Mouse (Mus musculus) c-Kit-positive CD71-positive TER-119-negative erythroid progenitor cells, embryonic 14.5 days (primary cell): Measurements from ENCODE around the gene Ywhae.

ENCODE experiments used
- DNase-seq: peaks from one replicate; pipeline ENCODE4 v3.0.0-alpha.2; 2013; ENCODE audit warnings: low read depth

Gene Ywhae

DNA sequence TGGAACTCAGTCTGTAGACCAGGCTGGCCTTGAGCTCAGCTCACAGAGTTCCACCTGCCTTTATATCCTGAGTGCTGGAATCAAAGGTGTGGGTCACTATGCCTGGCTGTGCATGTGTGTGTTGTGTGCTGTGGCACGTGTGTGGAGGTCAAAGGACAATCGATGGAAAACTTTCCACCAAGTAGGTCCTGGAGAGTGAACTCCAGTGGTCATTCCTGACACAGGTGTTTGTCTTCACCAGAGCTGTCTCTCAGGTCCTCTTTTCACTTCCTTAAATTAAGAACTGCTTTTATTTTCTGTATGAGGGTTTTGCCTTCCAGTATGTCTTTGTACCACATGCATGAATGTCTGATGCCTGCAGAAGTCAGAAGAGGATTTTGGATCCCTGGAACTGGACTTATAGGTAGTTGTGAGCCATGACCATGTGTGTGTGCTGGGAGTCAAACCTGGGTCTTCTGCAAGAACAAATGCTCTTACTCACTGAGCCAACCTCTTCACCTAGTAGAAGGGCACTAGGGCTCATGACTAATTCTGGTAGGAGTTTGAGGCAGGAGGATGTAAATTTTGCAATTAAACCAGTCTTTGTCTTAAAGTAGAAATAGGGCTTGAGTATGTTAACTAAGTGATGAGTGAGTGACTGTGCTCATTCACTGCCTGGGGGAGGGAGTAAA, 5.3 kb downstream of the Ywhae start:
- DNase-seq, result no peak

DNA sequence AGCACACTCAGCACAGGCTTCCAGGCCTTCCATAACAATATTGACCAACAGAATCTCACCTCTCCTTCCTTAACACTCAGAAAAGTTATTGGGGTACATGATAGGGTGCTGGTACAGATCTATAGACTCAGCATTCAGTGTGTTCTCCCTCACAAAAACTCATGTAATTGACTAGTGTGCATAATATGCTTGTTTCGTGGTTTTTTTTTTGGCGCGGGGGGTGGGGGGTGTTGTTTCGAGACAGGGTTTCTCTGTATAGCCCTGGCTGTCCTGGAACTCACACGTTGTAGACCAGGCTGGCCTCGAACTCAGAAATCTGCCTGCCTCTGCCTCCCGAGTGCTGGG, 5.8 kb downstream of the Ywhae start:
- no peak for DNase-seq

DNA sequence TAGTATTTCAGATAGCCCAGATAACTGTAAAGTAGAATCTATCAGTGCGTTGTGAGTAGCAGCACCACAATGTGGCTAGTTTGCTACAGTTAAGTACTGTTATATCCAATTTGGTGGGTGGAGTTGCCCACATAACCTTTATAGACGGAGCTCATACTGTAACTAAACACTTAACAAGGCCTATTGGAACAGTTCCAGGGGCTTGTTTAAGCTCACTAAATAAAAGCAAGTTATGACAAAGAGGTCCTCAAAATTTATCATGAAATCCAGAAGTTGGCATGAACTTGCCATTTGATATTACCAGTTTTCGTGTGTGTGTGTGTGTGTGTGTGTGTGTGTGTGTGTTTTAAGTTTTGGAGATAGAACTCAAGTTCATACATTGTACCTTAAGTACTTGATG, 7.5 kb downstream of the Ywhae start:
- no peak for DNase-seq

DNA sequence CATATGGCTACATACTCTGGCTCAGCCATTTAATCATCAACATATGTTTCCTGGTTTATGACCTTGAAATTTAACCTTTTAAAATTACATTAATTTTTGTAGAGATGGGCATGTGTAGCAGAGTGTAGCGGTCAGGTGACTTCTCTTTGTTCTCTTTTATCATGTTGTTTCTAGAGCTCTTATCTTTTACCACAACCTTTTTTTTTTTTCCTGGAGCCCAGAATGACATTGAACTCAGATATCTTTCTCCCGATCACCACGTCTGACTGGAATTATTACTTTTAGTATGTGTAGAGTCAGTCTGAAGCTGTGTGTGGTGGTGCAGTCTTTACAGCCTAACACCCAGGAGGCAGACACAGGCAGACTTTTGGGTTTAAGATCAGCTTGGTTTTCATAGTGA, 8.9 kb downstream of the Ywhae start:
- DNase-seq, result no peak

DNA sequence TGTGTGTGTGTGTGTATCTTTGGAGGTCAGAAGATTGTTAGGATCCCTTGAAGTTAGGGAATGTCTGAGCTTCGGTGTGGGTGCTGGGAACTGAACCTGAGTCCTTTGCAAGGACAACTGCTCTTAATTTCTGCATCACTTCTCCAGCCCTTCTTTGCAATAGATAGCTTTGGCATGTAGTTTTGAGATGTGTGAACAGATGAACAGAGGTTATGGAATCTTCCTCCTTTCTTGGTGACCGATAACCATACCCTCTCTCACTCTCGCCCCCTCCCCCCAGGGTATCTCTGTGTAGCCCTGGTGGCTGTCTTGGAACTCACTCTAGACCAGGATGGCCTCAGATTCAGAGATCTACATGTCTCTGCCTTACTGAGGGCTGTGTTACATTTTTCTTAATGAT, 12.1 kb downstream of the Ywhae start:
- DNase-seq, result no peak

DNA sequence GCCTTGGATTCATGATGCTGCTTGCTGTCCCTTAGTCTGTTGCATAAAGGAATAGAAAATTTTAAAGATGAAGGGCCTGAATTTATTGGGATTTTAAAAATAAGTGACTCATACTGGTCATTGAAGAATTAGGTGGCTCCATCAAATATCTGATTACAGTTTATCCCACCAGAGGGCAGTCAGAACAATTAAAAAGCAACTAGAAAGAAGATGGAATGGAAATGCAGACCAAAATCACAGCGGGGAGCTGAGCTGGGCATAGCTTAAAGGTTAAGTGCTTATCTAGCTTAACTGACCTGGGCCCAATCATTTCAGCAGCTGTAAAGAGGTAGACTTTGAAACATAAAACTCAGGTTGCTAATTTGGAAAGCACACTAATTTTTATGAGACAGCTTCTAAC, 17.9 kb downstream of the Ywhae start:
- DNase-seq, result no peak

DNA sequence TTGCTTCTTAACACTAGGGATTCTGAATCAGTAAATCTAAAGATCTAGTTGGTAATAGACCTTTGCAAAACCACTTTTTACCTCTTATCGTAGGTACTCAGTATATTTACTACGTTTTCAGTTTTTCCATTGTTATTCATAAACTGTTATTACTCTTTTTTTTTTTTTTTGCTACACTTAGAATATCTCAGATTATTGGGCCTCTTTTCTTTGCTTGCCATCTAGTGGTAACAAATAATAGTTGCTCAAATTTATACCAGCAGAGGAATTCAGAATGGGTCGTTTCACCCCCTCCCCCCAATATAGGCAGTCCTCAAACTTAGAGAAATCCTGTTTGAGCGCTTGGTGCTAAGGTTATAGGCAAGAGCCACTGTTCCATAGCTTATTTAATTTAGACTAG, 18.4 kb downstream of the Ywhae start:
- no peak for DNase-seq

DNA sequence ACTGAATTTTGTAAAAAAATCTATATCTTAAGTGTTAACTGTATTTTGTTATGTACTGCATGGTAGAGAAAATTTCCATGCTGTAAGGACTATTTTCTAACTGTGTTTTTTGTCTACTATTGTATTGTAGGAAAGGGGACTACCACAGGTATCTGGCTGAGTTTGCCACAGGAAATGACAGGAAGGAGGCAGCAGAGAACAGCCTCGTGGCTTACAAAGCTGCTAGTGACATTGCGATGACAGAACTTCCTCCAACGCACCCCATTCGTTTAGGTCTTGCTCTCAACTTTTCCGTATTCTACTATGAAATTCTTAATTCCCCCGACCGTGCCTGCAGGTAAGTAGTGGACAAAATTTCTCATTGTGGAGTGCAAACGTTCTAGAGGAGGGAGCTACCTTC, 24.0 kb downstream of the Ywhae start:
- no peak for DNase-seq

DNA sequence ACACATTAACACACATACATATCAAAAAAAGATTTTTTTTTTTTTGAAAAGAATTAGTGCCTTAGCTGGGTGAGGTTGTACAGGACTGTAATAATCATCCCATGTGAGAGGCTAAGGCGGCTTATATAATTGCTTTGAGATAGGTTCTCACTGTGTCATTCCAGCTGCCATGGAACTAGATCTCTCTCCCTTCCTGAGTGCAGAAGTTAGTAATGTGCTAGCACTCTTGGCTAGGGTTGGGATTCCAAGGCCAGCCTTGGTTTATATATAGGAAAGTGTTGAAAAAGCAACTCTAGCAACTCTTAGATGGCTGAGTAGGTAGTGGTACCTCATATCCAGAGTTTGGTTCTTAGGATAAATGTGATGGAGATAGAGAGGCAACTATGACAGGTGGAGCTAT, 25.9 kb downstream of the Ywhae start:
- DNase-seq, result no peak

DNA sequence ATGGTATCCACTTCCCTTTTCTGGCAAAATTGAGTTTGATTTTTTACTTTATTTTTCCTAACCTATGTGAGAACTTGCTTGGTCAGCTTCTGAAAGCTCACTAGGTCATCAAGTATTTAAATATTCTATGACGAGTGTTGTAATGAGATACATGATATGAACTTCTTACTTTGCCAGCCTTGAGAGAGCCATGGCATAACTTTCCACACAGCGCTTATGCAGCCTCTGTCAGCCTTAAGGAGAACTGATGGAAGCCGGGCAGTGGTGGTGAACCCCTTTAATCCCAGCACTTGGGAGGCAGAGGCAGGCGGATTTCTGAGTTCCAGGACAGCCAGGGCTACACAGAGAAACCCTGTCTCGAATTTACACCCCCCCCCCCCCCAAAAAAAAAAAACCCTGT, 28.1 kb downstream of the Ywhae start:
- DNase-seq, result no peak

DNA sequence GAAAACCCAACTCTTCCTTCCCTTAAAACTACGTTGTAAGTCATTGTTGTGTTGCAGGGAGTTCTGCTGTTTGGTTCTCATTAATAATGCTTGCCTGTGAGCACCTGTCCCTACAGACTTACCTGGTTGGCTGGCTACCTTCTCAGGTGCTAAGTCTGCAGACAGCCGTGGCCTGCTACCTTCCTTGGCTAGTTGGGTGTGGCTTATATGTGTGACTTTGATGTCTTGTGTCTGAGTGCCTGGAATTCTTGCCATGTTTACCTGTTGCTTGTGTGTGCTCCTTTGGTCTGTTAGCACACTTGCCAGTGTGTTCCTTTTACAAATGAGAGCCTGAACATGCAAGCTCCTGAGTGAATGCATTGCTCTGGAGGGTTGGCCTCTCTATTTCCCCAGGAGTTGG, 30.0 kb downstream of the Ywhae start:
- no peak for DNase-seq

DNA sequence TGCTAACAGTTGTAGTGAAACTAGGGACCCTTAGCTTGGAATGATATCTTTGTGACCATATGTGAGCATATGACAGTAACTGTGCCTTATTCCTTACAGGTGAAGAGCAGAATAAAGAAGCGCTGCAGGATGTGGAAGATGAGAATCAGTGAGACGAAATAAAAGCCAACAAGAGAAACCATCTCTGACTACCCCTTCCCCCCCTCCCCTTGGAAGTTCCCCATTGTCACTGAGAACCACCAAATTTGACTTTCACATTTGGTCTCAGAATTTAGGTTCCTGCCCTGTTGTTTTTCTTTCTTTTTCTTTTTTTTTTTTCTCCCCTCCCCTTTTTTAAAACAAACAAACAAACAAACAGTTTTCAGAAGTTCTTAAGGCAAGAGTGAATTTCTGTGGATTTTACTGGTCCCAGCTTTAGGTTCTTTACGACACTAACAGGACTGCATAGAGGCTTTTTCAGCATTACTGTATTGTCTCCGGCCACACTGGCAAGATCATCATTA, 31.9 kb downstream of the Ywhae start:
- no peak for DNase-seq

DNA sequence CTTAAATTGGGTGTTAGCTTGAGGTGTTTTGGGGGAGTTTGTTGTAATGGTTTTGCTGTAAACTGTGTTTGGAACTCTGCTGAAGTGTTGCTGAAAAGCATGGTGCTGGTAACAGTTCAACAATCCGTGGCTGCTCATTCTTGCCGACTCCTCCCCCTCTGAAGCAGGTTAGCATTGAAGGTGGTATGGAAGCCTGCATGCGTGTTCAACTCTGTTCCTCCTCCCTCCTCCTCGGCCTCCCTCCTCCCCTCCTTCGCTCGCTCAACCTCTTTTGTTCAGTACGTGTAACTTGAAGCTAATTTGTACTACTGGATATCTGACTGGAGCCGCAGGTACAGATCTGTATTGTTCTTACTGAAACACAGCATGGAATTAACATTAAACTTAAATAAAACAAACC, 32.5 kb downstream of the Ywhae start:
- DNase-seq, result no peak

DNA sequence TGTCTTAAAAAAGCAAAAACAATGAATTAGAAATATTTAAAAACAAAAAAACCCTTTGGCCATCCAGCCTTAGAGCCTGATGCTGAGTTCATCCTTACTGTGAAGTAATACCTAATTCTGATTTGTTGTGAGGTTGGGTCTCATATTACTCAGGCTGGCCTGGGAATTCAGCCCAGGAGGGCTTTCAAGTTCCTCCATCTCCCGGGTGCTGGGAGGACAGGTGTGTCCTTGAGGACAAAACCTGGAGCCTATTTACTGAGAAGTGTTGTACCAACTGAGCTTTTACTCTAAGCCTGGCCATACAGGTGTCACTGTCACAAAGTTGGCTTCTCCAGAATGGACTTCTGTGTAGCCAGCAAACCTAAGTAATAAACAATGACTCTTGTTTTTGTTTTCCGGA, 34.3 kb downstream of the Ywhae start:
- no peak for DNase-seq

DNA sequence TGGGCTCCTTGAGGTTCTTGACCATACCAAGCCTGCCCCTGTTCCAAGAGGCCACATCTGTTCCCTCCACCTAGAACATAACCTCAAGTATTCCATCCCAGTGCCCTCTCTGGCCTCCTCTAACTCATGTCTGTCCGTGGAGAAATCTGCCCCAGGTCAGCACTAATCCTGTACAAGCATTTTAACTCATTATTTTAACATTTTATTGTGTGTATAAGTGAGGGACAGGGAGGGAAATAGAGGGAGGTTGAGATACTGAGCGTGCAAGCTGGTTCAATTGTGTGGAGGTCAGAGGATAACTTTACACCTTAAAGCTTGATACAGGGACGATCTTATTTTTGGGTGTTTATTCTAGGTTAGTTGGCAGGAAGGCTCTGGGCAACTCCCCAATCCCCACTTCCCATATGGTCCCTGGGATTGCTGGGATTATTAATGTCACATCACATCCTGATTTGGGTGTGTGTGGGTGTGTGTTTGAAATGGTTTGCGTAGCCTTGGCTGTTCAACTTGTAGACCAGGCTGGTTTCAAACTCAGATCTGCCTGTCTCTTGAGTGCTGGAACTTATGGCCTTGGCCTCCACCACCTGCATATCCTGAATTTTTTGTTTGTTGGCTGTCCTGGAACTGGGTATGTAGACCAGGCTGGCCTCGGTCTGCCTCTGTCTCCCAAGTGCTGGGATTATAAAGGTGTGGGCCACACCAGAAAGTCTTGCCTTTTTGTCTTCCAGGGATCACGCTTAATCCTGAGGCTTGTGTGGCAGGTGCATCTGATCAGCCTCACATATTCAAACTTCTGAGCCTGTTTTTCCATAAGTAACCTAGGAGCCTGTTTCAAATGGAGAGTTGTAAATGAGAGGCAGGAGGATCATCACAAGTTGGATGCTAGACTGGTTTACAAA, 35.7 kb downstream of the Ywhae start:
- DNase-seq, result no peak

DNA sequence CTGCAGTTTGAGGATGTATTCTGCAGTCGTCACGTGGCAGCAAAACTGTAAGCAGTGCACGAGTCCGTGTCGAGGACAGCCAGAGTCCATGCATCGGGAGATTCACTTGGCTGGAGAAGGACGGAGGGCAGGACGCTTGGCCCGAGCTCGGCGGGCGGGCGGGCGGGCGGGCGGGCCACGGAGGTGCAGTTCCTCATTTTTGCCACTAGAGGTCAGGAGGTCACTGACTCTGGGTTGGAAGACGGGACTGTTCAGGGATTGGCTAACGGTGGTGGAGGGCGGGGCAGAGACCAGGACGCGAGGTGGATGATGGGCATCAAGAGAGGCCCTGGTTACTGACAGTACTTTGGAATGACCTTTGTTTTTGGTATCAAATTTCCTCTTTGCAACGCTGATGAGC, 36.5 kb downstream of the Ywhae start:
- DNase-seq, result peak; percentile 77

DNA sequence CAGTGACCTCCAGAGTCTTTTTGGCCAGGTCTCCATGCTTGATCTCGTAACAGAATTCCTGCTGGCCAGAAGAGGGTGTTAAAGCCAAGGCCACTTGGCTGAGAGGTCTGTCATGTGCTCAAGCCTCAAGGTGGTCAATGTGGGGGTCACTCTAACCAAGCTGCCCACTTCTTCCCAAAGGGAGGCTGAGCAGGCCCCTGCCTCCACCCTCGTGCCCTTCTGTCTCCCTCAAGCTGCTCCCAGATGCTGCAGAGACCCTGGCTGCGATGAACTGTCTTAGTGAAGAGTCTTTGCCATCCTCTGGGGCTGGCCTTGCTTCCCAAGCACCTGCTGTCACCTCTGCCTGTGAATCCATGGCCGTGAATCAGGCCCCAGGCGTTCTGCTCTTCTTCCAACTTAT, 39.9 kb downstream of the Ywhae start:
- no peak for DNase-seq

DNA sequence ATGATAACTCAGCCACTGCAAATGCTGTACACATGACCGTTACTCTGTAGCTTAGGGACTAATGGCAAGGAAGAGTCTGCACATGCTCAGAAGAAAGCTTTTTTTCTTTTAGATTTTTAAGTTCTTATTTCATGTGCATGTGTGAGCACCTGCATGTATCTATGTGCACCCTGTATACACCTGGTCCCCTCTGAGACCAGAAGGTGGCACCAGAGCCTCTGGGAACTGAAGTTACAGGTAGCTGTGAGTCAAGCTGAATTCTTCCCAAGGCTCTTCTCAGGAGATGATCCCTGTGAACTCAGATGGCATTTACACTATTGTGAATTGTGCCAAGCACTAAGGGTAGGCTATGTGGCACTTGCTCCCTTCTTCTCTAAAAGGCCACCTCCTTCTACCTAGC, 43.2 kb downstream of the Ywhae start:
- DNase-seq, result no peak

DNA sequence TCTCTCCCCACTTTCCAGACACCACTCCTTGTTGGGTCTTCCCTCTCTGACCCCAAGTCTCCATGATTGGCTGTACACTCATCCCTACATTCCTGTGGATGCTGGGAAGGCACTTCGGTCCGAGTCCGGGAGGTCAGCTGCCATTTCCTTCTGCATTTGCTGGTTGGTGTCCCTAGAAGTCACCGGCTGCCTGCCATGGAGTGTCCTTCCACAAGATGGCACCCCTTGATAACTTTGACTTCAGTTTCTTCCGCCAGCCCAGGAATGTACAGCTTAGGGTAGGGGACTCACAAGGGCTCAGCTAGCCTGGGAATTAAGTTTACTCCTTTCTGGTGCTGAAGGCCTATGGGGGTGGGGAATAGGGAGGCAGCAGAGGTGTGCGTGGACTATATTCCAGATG, 49.2 kb downstream of the Ywhae start:
- no peak for DNase-seq

DNA sequence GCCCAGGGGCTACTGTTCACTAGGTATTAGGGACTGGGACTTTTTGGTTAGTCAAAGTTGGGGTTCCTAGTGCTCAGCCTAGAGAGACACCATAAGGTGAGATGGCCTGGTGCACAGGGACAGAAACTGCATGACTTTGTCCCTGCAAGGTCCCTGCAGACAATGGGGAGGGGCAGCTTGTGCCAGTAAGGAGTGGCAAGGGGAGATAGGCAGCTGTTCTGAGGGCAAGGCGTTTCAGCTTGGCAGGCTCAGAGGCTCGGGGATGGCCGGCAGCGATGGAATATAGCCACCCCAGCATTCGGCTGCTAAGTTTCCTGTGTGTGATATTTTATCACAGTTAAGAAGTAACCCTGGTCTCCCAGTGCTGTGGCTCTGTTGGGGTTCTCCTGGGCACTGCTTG, 51.1 kb downstream of the Ywhae start:
- DNase-seq, result no peak

DNA sequence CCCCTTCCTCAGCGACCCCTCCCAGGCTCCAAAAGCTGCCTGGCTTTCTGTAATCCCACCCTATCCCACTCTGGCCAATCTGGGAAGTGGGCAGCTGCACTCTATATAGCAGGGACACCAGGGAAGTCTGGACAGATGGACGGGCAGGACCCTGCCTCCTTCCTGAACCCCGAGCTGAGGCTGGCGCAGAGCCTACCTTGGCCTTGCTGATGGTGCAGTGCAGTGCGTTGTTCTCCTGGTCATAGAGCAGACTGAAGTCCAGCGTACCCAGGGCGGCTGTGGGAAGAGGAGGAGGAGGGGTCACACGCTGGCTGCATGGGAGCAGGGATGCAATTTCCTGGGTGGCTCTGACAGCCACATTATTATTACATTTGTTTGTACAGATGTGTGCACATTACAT, 53.2 kb downstream of the Ywhae start:
- DNase-seq, result no peak

DNA sequence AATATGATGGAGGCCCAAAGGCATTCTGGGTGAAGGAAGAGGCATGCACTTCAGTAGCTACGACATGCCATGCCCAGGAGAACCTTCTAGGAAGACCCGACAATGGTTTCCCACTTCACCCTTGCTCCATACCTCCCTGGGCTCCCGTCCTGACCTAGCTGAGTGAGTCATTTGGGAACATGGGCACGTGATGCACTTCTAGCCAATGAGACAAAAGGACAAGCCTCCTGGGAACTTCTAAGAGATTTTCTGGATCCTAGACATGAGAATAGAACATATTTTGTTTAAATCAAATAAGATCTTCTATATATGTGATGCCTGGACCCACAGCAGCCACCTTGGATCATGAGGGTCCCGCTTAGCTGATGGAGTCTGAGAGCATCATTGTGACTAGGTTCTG, 59.9 kb downstream of the Ywhae start:
- no peak for DNase-seq

DNA sequence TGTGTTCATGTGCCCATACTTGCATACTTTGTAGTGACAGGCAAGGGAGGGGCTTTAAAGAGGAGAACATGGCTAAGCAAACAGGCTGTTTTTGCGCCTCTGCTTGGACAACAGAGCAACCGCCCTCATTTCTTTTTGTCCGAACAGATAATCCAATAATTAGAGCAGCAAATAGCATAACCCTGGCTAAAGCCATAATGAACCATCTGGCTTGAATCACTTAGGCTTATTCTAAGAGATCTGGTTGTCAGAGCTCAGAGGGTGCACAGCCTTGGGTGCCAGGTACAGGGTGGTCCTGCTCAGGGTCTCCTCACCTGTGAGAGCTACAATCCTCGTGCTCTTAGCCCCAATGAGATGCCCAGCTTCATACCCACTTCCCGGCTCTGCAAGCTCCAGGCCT, 60.7 kb downstream of the Ywhae start:
- DNase-seq, result no peak
